Mouse (Mus musculus): ENCODE measurements at regions not wholly inside any gene's neighbourhood (a gene's known extent, or its start where the extent isn't known, plus 50 kb on each side); places are given as distances from the start of the nearest gene placed in this dataset.

DNA sequence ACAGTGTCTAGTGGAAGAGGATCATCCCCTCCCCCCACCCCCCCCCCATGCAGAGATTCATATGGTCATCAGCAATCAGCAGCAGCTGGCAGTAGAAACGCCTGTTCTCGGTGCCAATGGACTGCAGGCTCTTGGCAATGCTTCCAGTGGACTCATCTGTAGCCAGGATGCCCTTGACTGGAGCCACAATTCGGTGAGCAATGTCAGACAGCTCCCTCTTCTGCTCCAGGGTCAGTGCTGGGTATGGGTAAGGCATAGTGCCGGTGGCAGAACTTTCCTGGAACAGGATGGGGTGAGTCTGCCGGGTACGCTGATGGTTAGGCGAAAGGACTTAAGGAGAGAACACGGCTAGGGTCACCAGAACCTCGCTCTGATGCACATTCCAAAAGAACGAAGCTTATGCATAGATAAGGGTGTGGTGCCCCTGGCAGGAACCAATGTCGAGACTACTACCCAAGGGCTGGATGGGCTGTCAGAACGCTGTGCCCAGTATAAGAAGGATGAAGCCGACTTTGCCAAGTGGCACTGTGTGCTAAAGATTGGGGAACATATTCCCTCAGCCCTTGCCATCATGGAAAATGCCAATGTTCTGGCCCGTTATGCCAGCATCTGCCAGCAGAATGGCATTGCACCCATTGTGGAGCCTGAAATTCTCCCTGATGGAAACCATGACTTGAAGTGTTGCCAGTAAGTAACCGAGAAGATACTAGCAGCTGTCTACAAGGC is 372.1 kb downstream of the Col12a1 start:
- in situ Hi-C loops (cut with MboI, MseI), result no loop called here

DNA sequence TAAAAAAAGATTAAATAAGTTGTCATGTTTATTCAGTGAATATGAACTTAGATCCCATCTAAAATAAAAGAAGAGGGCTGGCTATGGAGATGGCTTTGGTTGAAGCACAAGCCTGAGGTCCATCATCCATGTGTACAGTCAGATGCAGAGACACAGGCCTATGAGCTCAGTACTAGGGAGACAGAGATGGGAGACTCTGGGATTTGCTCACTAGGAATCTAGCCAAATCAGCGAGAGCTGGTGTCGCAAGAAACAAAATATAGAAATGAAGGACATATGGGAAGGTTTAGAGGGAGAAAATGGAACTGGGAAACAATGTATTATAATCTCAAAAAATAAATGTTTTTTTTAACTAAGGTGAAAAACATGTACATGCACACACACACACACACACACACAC is 326.6 kb downstream of the Col12a1 start:
- in situ Hi-C loops (cut with MboI, MseI), result no loop called here

DNA sequence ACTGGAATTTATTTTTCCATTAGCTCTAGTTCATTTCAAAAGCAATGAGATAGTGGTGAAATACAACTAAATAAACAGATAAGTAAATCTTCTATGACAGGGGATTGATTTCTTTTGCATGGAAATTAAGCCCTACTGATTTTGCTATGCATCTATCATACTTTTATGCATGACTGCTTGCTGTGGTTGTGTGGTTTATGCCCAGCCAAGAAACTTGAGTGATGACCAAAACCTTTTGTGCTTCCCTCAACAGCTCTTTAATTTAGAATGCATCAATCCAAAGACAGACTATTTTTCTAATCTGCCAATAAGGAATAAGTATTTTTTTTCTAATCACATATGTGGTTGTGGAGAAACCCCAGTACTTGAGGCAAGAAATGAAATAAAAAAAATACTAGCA is 303.6 kb downstream of the Col12a1 start:
- in situ Hi-C loops (cut with MboI, MseI), result loop anchor here in 1 of 2 experiments (10.0 kb wide), 1 partner anchor 170 kb away; no protein-coding TSS in a partner anchor

DNA sequence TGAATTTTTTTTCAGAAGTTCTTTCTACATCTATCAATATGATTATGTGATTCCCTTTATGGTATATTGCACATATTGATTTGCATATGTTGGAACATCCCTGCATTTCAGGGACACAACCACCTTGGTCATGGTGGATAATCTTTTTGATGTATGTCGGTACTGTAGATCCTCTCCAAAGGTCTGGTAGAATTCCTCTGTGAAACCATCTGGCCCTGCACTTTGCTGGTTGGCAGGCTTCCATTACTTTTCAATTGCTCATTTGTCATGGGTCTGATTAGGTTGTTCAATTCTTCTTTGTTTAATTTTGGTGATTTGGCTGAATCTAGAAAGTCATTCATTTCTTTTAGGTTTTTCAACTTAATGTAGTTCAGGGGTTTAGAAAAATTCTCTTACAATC is 288.2 kb downstream of the Col12a1 start:
- in situ Hi-C loops (cut with MboI, MseI), result no loop called here

DNA sequence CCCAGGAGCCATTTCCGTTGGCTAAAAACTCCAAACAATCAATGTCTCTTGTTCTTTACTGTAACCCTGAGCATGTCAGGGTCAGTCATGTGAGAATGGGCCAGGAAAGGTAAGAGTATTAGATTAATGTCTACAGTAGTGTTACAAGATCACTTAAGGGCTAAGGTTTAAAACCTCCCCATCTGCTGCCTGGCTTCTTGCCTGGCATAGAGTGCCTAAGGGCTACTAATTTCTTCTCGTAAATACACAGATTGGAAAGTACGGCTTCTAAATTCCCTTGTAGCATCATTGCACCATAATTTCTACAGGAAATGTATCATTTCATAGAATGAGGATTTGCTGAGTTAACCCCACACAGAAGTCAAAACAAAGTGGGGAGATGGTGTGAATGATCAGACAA is 281.0 kb downstream of the Col12a1 start:
- in situ Hi-C loops (cut with MboI, MseI), result no loop called here

DNA sequence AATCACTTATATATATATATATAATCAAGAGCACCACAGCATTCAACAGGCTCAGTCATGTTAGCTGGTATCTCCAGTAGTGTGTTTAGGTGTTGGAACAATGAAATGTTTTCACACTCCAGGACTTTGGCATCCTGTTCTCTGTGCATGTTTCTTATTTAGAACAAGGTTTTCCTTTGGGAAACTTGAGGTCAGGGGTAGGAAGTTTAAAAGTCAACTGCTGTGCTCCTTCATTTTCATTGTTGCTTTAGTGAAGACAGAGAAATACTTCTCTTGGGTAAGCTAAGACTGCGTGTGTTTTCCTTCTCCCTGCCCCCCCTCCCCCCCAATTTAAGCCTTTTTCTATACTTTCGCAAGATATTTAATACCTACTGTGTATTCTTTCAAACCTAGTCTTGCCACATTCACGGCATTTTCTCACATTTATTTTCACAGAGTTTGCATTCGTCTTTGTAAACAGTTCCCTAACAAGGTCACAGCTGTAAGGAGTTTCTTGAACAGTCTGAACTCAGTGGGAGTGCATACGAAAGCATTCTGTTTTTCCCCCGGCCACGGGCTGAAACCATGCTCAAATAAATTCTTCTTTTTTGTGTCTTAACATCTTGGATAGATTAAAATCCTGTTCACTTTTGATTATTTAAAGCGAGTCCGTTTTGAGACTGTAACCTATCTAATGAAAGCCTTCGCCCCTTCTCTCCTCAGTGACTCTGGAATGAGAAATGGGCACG is 279.2 kb downstream of the Col12a1 start:
- in situ Hi-C loops (cut with MboI, MseI), result no loop called here

DNA sequence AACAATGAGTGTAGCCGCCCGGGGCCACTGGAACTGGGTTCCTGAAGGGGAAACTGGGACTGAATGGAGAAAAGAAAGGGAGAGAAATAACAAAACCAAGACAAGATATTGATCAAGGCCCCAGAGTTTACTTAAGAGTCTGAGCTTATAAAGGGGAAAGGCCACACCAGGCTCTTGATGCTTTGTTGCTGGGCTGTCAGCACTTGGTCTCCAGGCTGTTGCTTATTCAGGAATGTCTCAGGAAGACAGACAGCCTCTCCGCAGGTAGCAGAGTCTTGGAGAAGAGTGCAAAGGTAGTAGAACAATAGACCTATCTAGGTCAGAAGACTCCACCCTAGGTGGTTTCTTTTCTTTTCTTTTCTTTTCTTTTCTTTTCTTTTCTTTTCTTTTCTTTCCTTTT is 263.4 kb downstream of the Col12a1 start:
- in situ Hi-C loops (cut with MboI, MseI), result no loop called here

DNA sequence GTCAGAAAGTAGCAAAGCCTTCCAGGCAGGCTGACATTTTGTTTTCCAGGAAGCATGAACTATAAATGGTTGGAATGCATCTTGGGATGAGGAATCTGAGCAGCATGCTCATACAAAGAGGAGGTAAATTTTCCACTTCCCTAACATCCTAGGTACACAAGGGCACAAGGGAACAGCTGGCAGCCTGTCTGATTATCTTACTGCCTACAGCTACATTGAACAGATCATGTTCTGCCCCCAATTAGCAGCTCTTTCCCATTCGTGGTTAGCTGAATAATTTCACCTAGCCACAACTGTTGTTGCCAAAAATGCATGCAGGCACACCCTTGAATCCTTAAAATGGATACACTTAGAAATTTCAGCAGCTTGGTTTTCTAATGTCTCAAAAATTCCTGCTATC is 239.5 kb downstream of the Col12a1 start:
- in situ Hi-C loops (cut with MboI, MseI), result no loop called here

DNA sequence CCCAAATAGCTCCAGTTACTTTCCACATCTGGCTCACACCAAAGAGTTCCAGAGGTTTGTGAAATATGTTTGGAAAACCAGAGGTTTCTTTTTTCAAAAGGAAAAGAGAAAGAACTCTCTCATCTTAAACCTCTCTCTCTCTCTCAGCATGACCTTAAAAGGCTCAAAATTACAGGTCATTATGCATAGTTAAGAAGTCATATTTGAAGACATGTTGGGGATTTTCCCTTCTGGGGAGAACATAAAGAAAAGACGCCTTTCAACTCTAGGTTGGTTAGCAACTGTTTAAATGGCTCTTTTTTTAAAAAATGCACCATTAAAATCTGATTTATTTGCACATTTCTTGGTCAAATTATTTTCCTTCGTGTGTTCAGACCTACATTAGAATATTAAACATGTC is 218.4 kb downstream of the Col12a1 start:
- in situ Hi-C loops (cut with MboI, MseI), result no loop called here

DNA sequence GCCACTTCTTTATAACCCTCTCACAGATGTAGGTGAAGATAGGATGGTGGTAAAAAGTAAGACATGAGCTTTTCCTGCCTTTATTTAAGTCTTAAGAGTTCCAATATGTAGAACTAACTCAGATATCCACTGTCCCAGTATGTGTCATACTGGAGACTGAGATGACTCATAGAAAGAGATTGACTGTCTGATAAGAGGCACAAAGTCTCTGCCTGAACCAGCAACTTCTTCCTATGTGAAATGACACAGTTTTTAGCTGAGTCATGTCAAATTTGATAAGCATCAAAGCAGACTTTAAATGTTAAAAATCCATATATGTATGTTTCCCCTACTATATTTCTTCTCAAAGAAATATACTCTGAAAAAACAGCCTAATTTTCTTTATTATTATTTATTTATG is 216.6 kb downstream of the Col12a1 start:
- in situ Hi-C loops (cut with MboI, MseI), result no loop called here

DNA sequence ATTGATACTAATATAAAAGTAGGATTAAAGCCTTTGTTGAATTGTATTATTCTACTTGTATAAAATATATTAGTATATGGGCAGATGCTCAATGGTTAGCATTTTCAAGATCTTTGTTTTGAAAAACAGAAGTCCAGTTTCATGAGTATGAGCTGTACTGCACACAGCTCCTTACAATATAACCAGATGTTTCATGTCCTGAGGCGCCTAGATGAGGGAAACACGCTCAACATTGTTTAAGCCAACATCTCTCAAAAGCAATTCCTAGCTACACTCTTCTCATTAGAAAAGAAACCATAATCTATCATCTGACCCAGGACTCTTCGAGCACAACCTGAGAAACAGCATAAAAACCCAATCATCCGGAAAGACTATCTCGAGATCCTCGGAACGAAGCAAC is 202.2 kb downstream of the Col12a1 start:
- in situ Hi-C loops (cut with MboI, MseI), result no loop called here

DNA sequence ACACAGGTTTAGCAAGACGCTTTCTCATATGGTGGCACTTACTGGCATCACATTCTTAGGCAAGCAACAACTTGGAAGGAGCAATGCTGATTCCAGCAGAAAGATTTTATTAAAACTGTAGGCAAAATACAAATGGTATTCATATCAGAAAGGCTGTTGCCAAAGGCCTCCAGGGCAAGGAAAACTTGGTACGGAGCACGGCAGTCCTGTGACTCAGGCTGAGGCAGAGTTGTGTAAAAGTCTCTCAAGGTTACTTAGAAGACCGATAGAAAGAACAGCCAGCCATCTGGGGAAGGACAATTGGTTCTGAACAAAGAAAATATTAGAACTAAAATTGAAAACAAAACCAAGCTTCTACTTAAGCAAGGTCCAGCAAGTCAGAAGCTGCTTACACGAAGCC is 201.2 kb downstream of the Col12a1 start:
- in situ Hi-C loops (cut with MboI, MseI), result no loop called here

DNA sequence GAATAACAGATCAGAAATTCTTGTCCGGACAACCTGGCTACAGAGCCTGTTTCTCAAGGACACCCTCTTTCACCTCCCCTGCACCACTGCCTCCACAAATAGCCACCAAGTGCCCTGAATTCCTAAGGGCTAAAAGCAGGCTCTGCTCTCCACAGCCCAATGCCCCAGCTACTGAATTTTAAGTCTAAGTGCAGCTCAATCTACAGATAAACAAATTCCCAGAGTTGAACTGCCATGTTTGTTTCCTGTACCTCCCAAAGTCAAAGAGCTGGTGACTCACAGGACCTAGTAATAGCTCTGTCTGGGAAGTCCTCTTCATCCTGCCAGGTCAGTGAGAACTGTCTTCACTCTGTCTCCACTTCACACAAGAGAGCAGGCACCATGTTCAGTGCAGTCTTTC is 200.0 kb downstream of the Col12a1 start:
- in situ Hi-C loops (cut with MboI, MseI), result no loop called here

DNA sequence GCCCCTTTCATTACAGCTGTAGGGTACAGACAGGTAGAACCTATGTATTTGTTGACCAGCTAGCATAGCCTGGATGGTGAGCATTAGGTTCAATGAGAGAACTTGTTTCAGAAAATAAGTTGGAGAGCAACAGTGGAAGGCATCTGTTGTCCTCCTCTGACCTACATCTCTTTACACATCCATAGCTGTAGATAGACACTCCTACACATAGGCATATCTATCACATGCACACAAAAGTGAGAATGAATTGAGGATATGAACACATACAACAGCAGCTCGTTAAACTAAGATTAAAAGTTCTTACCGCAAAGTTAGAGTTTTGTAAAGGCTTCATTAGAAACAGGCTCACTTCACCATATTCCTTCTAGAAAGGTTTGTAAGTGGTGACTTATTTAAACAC is 198.1 kb downstream of the Col12a1 start:
- in situ Hi-C loops (cut with MboI, MseI), result no loop called here

DNA sequence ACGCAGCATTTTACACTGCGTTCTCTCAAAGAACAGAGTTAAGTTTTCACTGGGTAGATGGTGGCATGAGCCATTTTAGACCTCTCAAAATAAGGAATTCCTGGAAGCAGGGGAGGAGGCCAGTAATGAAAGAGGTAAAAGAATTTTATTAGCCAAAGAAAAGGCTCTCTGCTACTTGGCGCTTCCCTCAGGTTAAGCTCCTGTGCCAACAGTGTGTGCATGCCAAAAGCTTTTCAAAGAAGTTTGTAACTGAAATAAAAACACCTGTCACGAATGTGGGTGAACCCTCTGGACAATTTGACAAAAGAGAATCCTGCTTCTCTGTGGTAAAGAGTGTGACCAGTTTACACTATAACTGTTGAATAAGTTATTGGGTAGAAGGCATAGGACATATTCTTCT is 195.6 kb downstream of the Col12a1 start:
- in situ Hi-C loops (cut with MboI, MseI), result no loop called here

DNA sequence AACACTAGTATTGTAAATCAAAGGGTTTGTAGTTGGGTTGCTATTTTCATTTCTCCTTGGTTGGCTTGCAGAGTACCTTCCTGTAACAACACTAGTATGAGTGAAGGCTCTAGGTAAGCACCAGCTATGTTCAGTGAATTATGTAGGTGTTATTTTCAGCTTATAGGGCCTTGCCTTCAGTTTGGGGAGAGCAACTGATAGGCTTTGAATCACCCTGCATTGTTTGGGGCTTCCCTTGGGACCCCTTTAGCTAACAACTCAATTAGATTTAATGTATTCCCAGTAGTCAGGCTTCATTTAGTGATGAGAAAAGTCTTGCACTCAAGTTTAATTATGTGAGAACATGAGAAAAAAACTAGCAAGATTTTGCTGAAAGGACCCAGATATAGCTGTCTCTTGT is 193.6 kb downstream of the Col12a1 start:
- in situ Hi-C loops (cut with MboI, MseI), result no loop called here

DNA sequence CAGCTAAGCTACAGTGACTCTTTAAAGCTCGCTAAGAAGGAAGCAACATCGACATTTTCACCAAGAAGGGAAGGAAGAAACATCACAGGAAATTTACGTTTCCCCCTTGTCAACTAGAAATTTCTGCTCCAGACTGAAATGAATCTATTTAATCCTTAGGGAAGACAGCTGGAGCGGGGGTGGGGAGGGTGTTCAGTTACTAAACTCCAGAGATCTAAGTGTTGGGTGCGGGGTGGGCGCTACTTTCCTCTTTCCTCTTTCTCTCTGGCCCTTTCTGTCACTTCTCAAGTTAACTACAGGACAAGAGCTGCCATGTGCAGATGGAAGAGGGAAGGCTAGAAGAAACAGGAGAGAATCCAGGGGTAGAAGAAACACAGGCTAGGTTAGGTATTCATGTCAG is 192.2 kb downstream of the Col12a1 start:
- in situ Hi-C loops (cut with MboI, MseI), result no loop called here

DNA sequence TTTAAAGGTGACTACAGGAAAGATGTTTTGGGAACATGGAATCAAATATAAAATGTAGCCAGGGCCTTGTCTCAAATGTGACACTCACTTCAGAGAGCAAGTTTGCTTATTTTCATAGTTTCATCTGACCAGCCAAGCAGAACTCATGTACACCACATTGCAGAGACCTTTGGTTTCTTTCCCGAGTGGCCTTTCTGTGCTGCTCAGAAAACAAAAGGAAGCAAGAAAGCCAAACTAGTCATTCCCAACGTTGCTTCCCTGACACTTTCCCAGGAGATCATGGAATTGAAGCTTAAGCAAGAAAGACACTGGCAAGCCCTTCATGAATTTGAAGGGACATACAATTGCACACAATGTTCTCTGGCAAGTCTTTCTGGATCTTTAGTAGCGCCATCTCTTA is 191.3 kb downstream of the Col12a1 start:
- in situ Hi-C loops (cut with MboI, MseI), result no loop called here

Data from T-helper 17 cell (primary cell).